Mouse (Mus musculus): ENCODE data around the gene Lifr. TPM values are rescaled to one million over a fixed set of nuclear protein-coding genes. Genes with fewer than 3 reads are reported as not detected.

Lifr gene
- polyA plus RNA-seq, 1 experiment from 2014 or later: 8.5 TPM

- peak; percentile 62; the same call in 1 of the 2 replicates for ATAC-seq
- DNase-seq (ENCODE audit: low spot score): no peak
Observed at GRCm38 (mm10) chr15:7061995-7062697, 28.3 kb upstream of the Lifr start.

GRCm38 (mm10) chr15:7062698-7063009, 27.8 kb upstream of the Lifr start:
- DNase-seq (ENCODE audit: low spot score): peak; percentile 74
- Histone ChIP-seq H3K9me3 (replicated peaks; ENCODE audit: control insufficient read depth, low read length) (no peaks in the 10 kb centered on the region), H3K27me3 (replicated peaks; ENCODE audit: control insufficient read depth, insufficient read depth, low read length) (no peaks in the 10 kb centered on the region), H3K4me2 (ENCODE audit: low read length) (no peak overlapping the region), H3K4me1 (ENCODE audit: control insufficient read depth, insufficient read depth, low read length) (no peaks in the 10 kb centered on the region), H3K4me3 (ENCODE audit: low read depth, low read length) (no peak overlapping the region), H3K36me3 (ENCODE audit: control insufficient read depth, insufficient read depth, low read length) (no peaks in the 10 kb centered on the region), H3K27ac (ENCODE audit: low read depth, low read length) (no peak overlapping the region), H3K9ac (ENCODE audit: low read length) (no peak overlapping the region)
- WGBS: 90% methylated on average over 1 of the region's 1 CpGs
- peak; percentile 66; the same call in 1 of the 2 replicates for ATAC-seq

More at GRCm38 (mm10) chr15:7061995-7062697, 28.3 kb upstream of the Lifr start:
- WGBS: 11% methylated on average over 4 of the region's 4 CpGs
- Histone ChIP-seq H3K9me3 (replicated peaks; ENCODE audit: control insufficient read depth, low read length) (no peaks in the 10 kb centered on the region), H3K27ac (ENCODE audit: low read depth, low read length) (no peak overlapping the region; the same call in 1 of the 2 replicates), H3K9ac (ENCODE audit: low read length) (no peak overlapping the region), H3K36me3 (ENCODE audit: control insufficient read depth, insufficient read depth, low read length) (no peaks in the 10 kb centered on the region), H3K27me3 (replicated peaks; ENCODE audit: control insufficient read depth, insufficient read depth, low read length) (no peaks in the 10 kb centered on the region), H3K4me3 (ENCODE audit: low read depth, low read length) (no peak overlapping the region), H3K4me2 (ENCODE audit: low read length) (no peak overlapping the region), H3K4me1 (ENCODE audit: control insufficient read depth, insufficient read depth, low read length) (no peaks in the 10 kb centered on the region)

GRCm38 (mm10) chr15:7063521-7064240, 26.7 kb upstream of the Lifr start:
- no peak overlapping the region for H3K9ac ChIP-seq (ENCODE audit: low read length)
- no peak overlapping the region for H3K27ac ChIP-seq (ENCODE audit: low read depth, low read length)
- H3K27me3 ChIP-seq (replicated peaks; ENCODE audit: control insufficient read depth, insufficient read depth, low read length): no peaks in the 10 kb centered on the region
- no peaks in the 10 kb centered on the region for H3K4me1 ChIP-seq (ENCODE audit: control insufficient read depth, insufficient read depth, low read length)
- no peak overlapping the region for H3K4me3 ChIP-seq (ENCODE audit: low read depth, low read length)
- WGBS: 66% methylated on average over 9 of the region's 9 CpGs
- no peaks in the 10 kb centered on the region for H3K9me3 ChIP-seq (replicated peaks; ENCODE audit: control insufficient read depth, low read length)
- DNase-seq (ENCODE audit: low spot score) (no peak), ATAC-seq (no peak)
- no peak overlapping the region for H3K4me2 ChIP-seq (ENCODE audit: low read length)
- H3K36me3 ChIP-seq (ENCODE audit: control insufficient read depth, insufficient read depth, low read length): no peaks in the 10 kb centered on the region

GRCm38 (mm10) chr15:7064992-7065523, 25.4 kb upstream of the Lifr start:
- H3K36me3 ChIP-seq (ENCODE audit: control insufficient read depth, insufficient read depth, low read length): no peaks in the 10 kb centered on the region
- H3K27ac ChIP-seq (ENCODE audit: low read depth, low read length): no peak overlapping the region
- H3K4me1 ChIP-seq (ENCODE audit: control insufficient read depth, insufficient read depth, low read length): no peaks in the 10 kb centered on the region
- H3K27me3 ChIP-seq (replicated peaks; ENCODE audit: control insufficient read depth, insufficient read depth, low read length): no peaks in the 10 kb centered on the region
- ATAC-seq (no peak), DNase-seq (ENCODE audit: low spot score) (no peak)
- no peak overlapping the region for H3K9ac ChIP-seq (ENCODE audit: low read length)
- H3K4me2 ChIP-seq (ENCODE audit: low read length): no peak overlapping the region
- no peaks in the 10 kb centered on the region for H3K9me3 ChIP-seq (replicated peaks; ENCODE audit: control insufficient read depth, low read length)
- 82% methylated on average over 14 of the region's 14 CpGs for WGBS
- H3K4me3 ChIP-seq (ENCODE audit: low read depth, low read length): no peak overlapping the region

GRCm38 (mm10) chr15:7065624-7066023, 24.8 kb upstream of the Lifr start:
- ATAC-seq: no peak
- H3K4me3 ChIP-seq (ENCODE audit: low read depth, low read length): no peak overlapping the region
- WGBS: 85% methylated on average over 5 of the region's 5 CpGs

GRCm38 (mm10) chr15:7066752-7067151, 23.7 kb upstream of the Lifr start:
- H3K9me3 ChIP-seq (replicated peaks; ENCODE audit: control insufficient read depth, low read length): no peaks in the 10 kb centered on the region
- H3K4me3 ChIP-seq (ENCODE audit: low read depth, low read length): no peak overlapping the region
- WGBS: 91% methylated on average over 3 of the region's 3 CpGs

More at GRCm38 (mm10) chr15:7065624-7066023, 24.8 kb upstream of the Lifr start:
- Histone ChIP-seq H3K27ac (ENCODE audit: low read depth, low read length) (no peak overlapping the region), H3K9ac (ENCODE audit: low read length) (no peak overlapping the region), H3K9me3 (replicated peaks; ENCODE audit: control insufficient read depth, low read length) (no peaks in the 10 kb centered on the region), H3K27me3 (replicated peaks; ENCODE audit: control insufficient read depth, insufficient read depth, low read length) (no peaks in the 10 kb centered on the region), H3K36me3 (ENCODE audit: control insufficient read depth, insufficient read depth, low read length) (no peaks in the 10 kb centered on the region), H3K4me1 (ENCODE audit: control insufficient read depth, insufficient read depth, low read length) (no peaks in the 10 kb centered on the region), H3K4me2 (ENCODE audit: low read length) (no peak overlapping the region)
- no peak for DNase-seq (ENCODE audit: low spot score)

GRCm38 (mm10) chr15:7069374-7069773, 21.0 kb upstream of the Lifr start:
- no peaks in the 10 kb centered on the region for H3K36me3 ChIP-seq (ENCODE audit: control insufficient read depth, insufficient read depth, low read length)
- no peaks in the 10 kb centered on the region for H3K27me3 ChIP-seq (replicated peaks; ENCODE audit: control insufficient read depth, insufficient read depth, low read length)
- no peaks in the 10 kb centered on the region for H3K4me1 ChIP-seq (ENCODE audit: control insufficient read depth, insufficient read depth, low read length)
- no peaks in the 10 kb centered on the region for H3K9me3 ChIP-seq (replicated peaks; ENCODE audit: control insufficient read depth, low read length)
- DNase-seq (ENCODE audit: low spot score): no peak
- ATAC-seq: 0 out of 2 replicates have a peak, but pooled peaks have one; percentile 27
- H3K9ac ChIP-seq (ENCODE audit: low read length): no peak overlapping the region
- no peak overlapping the region for H3K4me2 ChIP-seq (ENCODE audit: low read length)
- H3K27ac ChIP-seq (ENCODE audit: low read depth, low read length): no peak overlapping the region
- WGBS: 51% methylated on average over 7 of the region's 7 CpGs
- no peak overlapping the region for H3K4me3 ChIP-seq (ENCODE audit: low read depth, low read length)

More at GRCm38 (mm10) chr15:7066752-7067151, 23.7 kb upstream of the Lifr start:
- ATAC-seq: no peak
- no peak for DNase-seq (ENCODE audit: low spot score)
- Histone ChIP-seq H3K27ac (ENCODE audit: low read depth, low read length) (no peak overlapping the region), H3K36me3 (ENCODE audit: control insufficient read depth, insufficient read depth, low read length) (no peaks in the 10 kb centered on the region), H3K9ac (ENCODE audit: low read length) (no peak overlapping the region), H3K27me3 (replicated peaks; ENCODE audit: control insufficient read depth, insufficient read depth, low read length) (no peaks in the 10 kb centered on the region), H3K4me1 (ENCODE audit: control insufficient read depth, insufficient read depth, low read length) (no peaks in the 10 kb centered on the region), H3K4me2 (ENCODE audit: low read length) (no peak overlapping the region)

- Histone ChIP-seq H3K9ac (ENCODE audit: low read length) (no peak overlapping the region), H3K4me2 (ENCODE audit: low read length) (no peak overlapping the region), H3K9me3 (replicated peaks; ENCODE audit: control insufficient read depth, low read length) (no peaks in the 10 kb centered on the region), H3K4me1 (ENCODE audit: control insufficient read depth, insufficient read depth, low read length) (no peaks in the 10 kb centered on the region), H3K36me3 (ENCODE audit: control insufficient read depth, insufficient read depth, low read length) (no peaks in the 10 kb centered on the region), H3K4me3 (ENCODE audit: low read depth, low read length) (no peak overlapping the region), H3K27ac (ENCODE audit: low read depth, low read length) (no peak overlapping the region), H3K27me3 (replicated peaks; ENCODE audit: control insufficient read depth, insufficient read depth, low read length) (no peaks in the 10 kb centered on the region)
- no peak for ATAC-seq
- 86% methylated on average over 6 of the region's 6 CpGs for WGBS
- no peak for DNase-seq (ENCODE audit: low spot score)
Observed at GRCm38 (mm10) chr15:7070199-7070794, 20.1 kb upstream of the Lifr start.
